Mouse (Mus musculus) pancreas, adult 10 weeks (tissue): ENCODE data around the gene Sgsm2. TPM values are rescaled to one million over a fixed set of nuclear protein-coding genes. Genes with fewer than 3 reads are reported as not detected.

Experiments
- polyA plus RNA-seq: library from polyadenylated mRNA; stranded (reverse); fragments of 350-450 nt; fragmentation: Illumina TruSeq; extraction: RNeasy Lipid Tissue Mini Kit (QIAGEN cat#74804); gene quantifications from one replicate; pipeline ENCODE4 v1.2.3, GENCODE M21; 2015; ENCODE audit warnings: low read depth, low replicate concordance; ENCODE audit not compliant: insufficient read depth

The Sgsm2 gene
- 3.7 TPM for polyA plus RNA-seq

DNA sequence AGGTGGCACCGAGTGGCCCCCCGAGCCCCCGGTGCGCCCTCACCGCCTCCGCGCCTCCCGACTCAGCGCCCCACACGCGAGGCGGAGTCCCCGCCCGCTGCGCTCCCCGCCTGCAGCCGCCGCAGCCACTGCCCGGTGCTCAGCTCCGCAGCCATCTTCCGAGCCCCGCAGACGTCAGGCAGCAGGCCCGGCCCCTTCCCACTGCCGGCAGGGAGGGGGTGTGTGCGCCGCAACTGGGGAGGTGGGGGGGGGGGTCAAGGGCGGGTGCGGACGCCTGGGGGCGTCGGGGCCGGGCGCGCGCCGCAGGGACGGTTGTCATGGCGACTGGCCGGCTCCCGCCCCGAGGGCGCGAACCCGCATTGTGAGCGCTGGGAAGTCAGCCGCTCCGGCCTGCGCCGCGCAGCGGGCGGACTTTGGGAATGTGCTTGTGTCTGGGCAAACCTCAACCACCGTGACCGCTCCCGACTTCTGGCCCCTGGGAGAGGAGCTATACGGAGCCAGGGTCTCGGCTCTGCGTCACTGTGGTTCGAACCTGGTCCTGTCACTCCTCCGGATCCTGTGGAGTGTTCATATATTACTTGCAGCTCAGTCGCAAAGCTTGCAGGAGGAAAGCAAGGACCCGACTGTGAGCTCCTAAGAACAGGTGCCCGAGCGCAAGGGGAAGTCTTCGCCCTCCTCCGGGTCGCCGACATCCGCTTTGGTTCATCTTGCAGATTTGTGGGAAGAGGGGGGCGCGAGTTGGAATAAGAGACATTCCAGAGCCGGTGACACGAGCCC lies at the start of gene Sgsm2:
Gene Sgsm2 (minus strand): TSS at position 160 of the 777 bp plus-strand sequence.

DNA sequence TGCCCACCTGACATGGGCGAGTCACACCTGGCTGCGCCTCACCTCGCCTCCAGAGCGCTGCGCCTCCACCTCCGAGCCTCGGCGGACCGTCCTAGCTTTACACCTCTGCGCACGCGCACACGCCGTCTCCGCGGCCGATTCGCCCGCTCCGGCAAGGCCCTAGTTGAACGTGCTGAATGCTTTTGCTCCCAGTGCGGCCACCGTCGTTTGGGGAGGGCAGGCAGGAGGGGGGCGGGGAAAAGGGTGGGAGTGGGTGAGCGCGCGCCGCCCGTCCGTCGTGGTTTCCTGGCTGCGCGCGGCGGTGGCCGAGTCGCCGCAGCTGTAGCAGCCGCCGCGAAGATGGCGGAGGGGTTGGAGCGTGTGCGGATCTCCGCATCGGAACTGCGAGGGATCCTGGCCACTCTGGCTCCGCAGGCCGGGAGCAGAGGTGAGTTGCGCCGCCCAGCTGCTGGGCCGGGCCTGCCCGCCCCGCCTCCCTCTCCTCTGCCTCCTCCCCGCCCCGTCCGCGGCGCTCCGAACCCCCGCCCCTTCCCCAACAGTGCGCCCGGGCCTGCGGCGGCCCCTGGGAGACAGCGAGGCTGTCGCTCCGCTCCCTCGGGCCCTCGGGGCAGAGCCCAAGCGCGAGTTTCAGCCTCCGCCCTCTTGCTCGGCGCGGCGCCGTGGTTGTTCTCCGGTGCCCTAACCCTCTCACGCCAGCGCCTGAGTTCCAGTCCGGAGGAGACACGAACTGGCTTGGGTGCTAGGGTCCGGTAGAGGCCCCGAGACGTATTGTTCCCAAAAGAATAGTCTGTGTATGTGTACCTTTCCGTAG lies 28.9 kb upstream of the Sgsm2 start, which contains the start of the genes Smg6 and Srr:
Gene Smg6 (plus strand): TSS at position 247 of the 811 bp plus-strand sequence.
Gene Srr (minus strand): TSS at position 372 of the 811 bp plus-strand sequence.

DNA sequence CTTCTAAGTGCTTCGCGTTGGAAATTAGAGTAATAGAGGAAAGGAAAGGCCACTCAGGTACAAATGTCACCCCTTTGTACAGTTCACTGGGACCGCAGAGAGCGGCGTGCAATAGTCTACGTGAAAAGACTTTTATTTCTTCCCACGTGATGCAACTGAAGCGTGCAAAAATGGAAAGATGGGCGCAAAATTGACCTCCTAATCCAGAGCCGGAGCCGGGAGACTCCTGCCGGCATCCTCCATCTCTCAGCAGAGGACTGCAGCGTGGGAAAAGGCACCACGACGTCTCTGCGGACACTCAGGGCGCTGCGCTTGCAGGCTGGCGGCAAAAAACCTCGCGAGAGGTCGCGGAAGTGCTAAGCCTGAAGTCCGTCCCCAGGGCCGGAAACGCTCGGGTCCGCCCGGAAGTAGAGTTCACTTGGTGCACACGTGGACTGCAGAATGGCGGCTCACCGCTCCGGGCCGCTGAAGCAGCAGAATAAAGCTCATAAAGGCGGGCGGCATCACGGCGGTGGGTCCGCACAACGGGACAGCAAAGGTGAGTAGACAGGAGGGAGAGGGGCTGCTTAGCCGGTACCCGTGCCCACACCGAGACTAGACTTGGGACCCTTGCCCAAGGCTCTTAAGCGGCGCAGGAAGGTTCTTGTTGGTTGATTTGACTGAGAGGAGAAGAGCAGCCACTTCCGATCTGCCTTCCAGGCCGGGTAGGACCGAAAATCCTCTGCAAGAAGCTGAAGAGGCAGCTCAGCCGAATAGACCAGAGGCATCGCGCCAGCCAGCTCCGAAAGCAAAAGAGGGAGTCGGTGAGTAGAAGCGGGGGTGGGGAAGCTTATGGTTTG lies 1.0 kb upstream of the Sgsm2 start, which contains the start of gene Tsr1:
Gene Tsr1 (plus strand): TSS at position 394 of the 839 bp plus-strand sequence.

DNA sequence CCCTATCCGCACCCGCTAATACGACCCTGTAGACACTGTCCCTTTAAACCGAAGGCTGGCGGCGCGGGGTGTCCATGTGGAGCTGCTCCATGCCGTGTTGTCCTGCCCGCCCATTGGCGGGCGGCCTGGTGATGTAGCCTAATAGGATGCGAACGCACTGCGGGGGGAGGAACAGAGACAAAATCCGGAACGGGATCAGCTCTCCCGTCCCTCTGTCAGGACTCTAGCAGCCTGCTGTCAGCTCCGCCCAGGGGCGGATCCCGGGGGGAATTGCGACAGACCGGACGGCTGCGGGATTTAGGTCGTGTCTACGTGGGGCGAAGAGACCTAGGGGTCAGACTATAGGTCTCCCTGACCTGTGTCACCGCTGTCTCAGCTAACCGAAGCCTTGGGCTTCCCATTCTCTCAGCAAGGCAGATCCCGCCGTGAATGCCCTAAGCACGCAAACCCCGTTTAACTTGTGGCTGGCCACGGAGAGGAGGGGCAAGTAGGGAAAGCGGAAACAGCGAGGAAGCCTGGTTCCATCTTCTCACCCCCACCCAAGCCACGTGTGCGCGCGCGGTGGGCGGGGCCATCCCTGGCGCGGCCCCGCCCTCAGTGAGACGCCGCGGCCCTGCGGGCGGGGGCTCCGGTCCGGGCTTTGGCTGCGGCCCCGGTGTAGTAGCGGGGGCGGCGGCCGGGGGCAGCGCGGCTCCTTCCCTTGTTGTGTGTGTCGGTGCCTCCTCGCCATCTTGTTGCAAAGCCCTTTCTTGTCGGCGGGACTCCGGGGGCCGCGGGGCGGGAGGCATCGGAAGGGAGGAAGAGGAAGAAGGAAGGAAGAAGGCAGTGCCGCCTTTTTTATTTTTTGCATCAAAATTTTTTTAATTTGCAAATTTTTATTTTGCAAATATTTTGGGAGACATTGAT lies 66.4 kb downstream of the Sgsm2 start, which contains the start of gene Mnt:
Gene Mnt (plus strand): TSS at position 665 of the 906 bp plus-strand sequence.

Other genes with a start within 250 kb of the Sgsm2 start
- 16.1 TPM for gene Cluh, start 247.6 kb downstream of the Sgsm2 start, polyA plus RNA-seq
- gene Pafah1b1, start 172.4 kb downstream of the Sgsm2 start, polyA plus RNA-seq = 12.8 TPM
- 2.7 TPM for gene Mettl16, start 126.2 kb downstream of the Sgsm2 start, polyA plus RNA-seq
- 3.1 TPM for gene Mnt, start 66.1 kb downstream of the Sgsm2 start, polyA plus RNA-seq
- 7.6 TPM for gene Tsr1, start 1.0 kb upstream of the Sgsm2 start, polyA plus RNA-seq
- 6.4 TPM for gene Smg6, start 28.8 kb upstream of the Sgsm2 start, polyA plus RNA-seq
- 4.5 TPM for gene Srr, start 28.9 kb upstream of the Sgsm2 start, polyA plus RNA-seq